Mouse (Mus musculus) cerebellum, adult 2 months (tissue): ENCODE measurements around the gene Syt6.

Source experiments
- CTCF ChIP-seq: fragments of 200-500 bp; IDR thresholded peaks from 2 replicates; pipeline ENCODE4 v1.5.1; 2011; ENCODE audit warnings: low read depth, mild to moderate bottlenecking, control low read depth, low read length, moderate library complexity, borderline replicate concordance; ENCODE audit not compliant: insufficient read depth
- POLR2A ChIP-seq: fragments of 200-500 bp; IDR thresholded peaks from 2 replicates; pipeline ENCODE4 v1.6.1; 2011; ENCODE audit warnings: low read length, control low read depth, borderline replicate concordance; ENCODE audit not compliant: insufficient read depth

DNA sequence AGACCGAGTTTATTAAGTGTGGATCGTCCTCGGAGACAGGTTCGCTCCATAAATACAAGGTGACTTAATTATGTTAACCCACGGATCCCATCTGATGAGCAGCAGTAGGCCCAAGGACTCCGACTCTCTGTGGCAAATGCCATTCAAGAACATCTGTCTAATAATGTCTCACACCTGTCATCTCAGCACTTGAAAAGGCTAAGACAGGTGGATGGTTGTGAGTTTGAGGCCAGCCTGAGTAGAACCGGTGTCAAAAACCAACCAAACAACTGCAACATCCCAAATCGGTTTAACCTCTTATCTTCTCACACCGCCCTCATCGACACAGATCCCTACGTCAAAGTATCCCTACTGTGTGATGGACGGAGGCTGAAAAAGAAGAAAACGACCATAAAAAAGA, 50.1 kb downstream of the Syt6 start:
- no peak for TF ChIP-seq CTCF
- TF ChIP-seq POLR2A, result no peak
